Mouse (Mus musculus) MEL (cell line): Measurements from ENCODE around the gene Pla2g2e. TPM values are rescaled to one million over a fixed set of nuclear protein-coding genes. Genes with fewer than 3 reads are reported as not detected.
"Not testable (repeated sequence)": the region's sequence is repeated elsewhere in the genome, so short reads cannot be mapped to it uniquely, and the experiment has no call there.

Experiments used
- DNase-seq: peaks from one replicate; pipeline ENCODE4 v3.0.0; 2011; ENCODE audit warnings: low read depth, low spot score
- H3K27ac ChIP-seq: 2 replicates; pipeline ENCODE4 v1.5.1; 2012; ENCODE audit warnings: low read depth, mild to moderate bottlenecking, control low read depth, low read length, moderate library complexity; ENCODE audit not compliant: control insufficient read depth
- H3K27me3 ChIP-seq, 2 experiments: fragments of 150-350 bp in 1 of 2; sonication (generic) in 1 of 2; 2 replicates each; pipeline ENCODE4 v1.6.1; 2012; ENCODE audit warnings: low read length in 2 of 2, mild to moderate bottlenecking in 2 of 2, improper control_type of control experiment in 1 of 2, moderate library complexity in 1 of 2; ENCODE audit not compliant: insufficient read depth in 2 of 2, control insufficient read depth in 1 of 2
- H3K36me3 ChIP-seq, 2 experiments: 2 replicates each; pipeline ENCODE4 v1.6.1; 2012 to 2014; ENCODE audit warnings: low read length in 2 of 2, improper control_type of control experiment in 1 of 2, inconsistent platforms in 1 of 2, mild to moderate bottlenecking in 1 of 2; ENCODE audit not compliant: insufficient read depth in 2 of 2, control insufficient read depth in 1 of 2
- H3K4me1 ChIP-seq, 2 experiments: fragments of 150-350 bp in 1 of 2; sonication (generic) in 1 of 2; 2 replicates each; pipeline ENCODE4 v1.6.1; 2012; ENCODE audit warnings: low read length in 2 of 2, improper control_type of control experiment in 1 of 2, mild to moderate bottlenecking in 1 of 2; ENCODE audit not compliant: insufficient read depth in 2 of 2, control insufficient read depth in 1 of 2
- H3K4me3 ChIP-seq, 2 experiments: fragments of 150-350 bp in 1 of 2; sonication (generic) in 1 of 2; 2 replicates each; pipeline ENCODE4 v1.5.1; 2012; ENCODE audit warnings: low read depth in 2 of 2, low read length in 2 of 2, mild to moderate bottlenecking in 2 of 2, moderate library complexity in 2 of 2, control low read depth in 1 of 2, improper control_type of control experiment in 1 of 2; ENCODE audit not compliant: control insufficient read depth in 1 of 2, insufficient read depth in 1 of 2
- H3K79me2 ChIP-seq: 2 replicates; pipeline ENCODE4 v1.6.1; 2012; ENCODE audit warnings: mild to moderate bottlenecking, low read length, moderate library complexity; ENCODE audit not compliant: control insufficient read depth, poor library complexity, insufficient read depth
- H3K9ac ChIP-seq: 2 replicates; pipeline ENCODE4 v1.6.1; 2012; ENCODE audit warnings: low read depth, mild to moderate bottlenecking, control low read depth, low read length, moderate library complexity; ENCODE audit not compliant: control insufficient read depth, poor library complexity, severe bottlenecking
- H3K9me3 ChIP-seq: fragments of 150-350 bp; sonication (generic); replicated peaks from 2 replicates; pipeline ENCODE4 v1.6.1; 2012; ENCODE audit warnings: mild to moderate bottlenecking, low read length, improper control_type of control experiment, moderate library complexity; ENCODE audit not compliant: insufficient read depth
- BHLHE40 ChIP-seq: IDR thresholded peaks from 2 replicates; pipeline ENCODE4 v1.6.1; 2012; ENCODE audit warnings: low read depth, mild to moderate bottlenecking, inconsistent platforms, low read length, improper control_type of control experiment, borderline replicate concordance
- CHD2 ChIP-seq: IDR thresholded peaks from 2 replicates; pipeline ENCODE4 v1.6.1; 2011; ENCODE audit warnings: low read length, improper control_type of control experiment
- CTCF ChIP-seq, 3 experiments: IDR thresholded peaks in 2 of 3; conservative IDR thresholded peaks in 1 of 3; 2 replicates each; pipeline ENCODE4 v1.5.1; 2011 to 2012; ENCODE audit warnings: low read length in 3 of 3, low read depth in 2 of 3, mild to moderate bottlenecking in 2 of 3, improper control_type of control experiment in 1 of 3, inconsistent platforms in 1 of 3, mixed read lengths in 1 of 3, moderate library complexity in 1 of 3; ENCODE audit not compliant: control insufficient read depth in 1 of 3, insufficient read depth in 1 of 3, poor library complexity in 1 of 3, severe bottlenecking in 1 of 3
- EP300 ChIP-seq, 2 experiments: IDR thresholded peaks; 2 replicates each; pipeline ENCODE4 v1.6.1; 2011; ENCODE audit warnings: improper control_type of control experiment in 2 of 2, low read length in 2 of 2, low read depth in 1 of 2, mild to moderate bottlenecking in 1 of 2
- ETS1 ChIP-seq: IDR thresholded peaks from 2 replicates; pipeline ENCODE4 v1.6.1; 2012; ENCODE audit warnings: low read depth, mild to moderate bottlenecking, inconsistent platforms, low read length, improper control_type of control experiment, moderate library complexity
- JUND ChIP-seq: IDR thresholded peaks from 2 replicates; pipeline ENCODE4 v1.6.1; 2011; ENCODE audit warnings: low read depth, mild to moderate bottlenecking, improper control_type of control experiment, low read length
- MAFK ChIP-seq: IDR thresholded peaks from 2 replicates; pipeline ENCODE4 v1.6.1; 2011; ENCODE audit warnings: low read depth, mild to moderate bottlenecking, low read length, improper control_type of control experiment, borderline replicate concordance
- MAZ ChIP-seq: IDR thresholded peaks from 2 replicates; pipeline ENCODE4 v1.6.1; 2012; ENCODE audit warnings: low read depth, mild to moderate bottlenecking, inconsistent platforms, low read length, improper control_type of control experiment
- MEF2A ChIP-seq: IDR thresholded peaks from 2 replicates; pipeline ENCODE4 v1.6.1; 2014; ENCODE audit warnings: low read depth, mild to moderate bottlenecking, inconsistent platforms, low read length, improper control_type of control experiment; ENCODE audit not compliant: poor library complexity, insufficient replicate concordance, severe bottlenecking; ENCODE audit errors: extremely low read depth
- MYB ChIP-seq: IDR thresholded peaks from 2 replicates; pipeline ENCODE4 v1.6.1; 2011; ENCODE audit warnings: mild to moderate bottlenecking, low read depth, low read length, improper control_type of control experiment
- NELFE ChIP-seq: IDR thresholded peaks from 2 replicates; pipeline ENCODE4 v1.6.1; 2011; ENCODE audit warnings: low read depth, low read length, improper control_type of control experiment
- NRF1 ChIP-seq: IDR thresholded peaks from 2 replicates; pipeline ENCODE4 v1.6.1; 2014; ENCODE audit warnings: low read depth, mild to moderate bottlenecking, inconsistent platforms, low read length, improper control_type of control experiment, moderate library complexity; ENCODE audit not compliant: poor library complexity, insufficient read depth, severe bottlenecking
- POLR2AphosphoS2 ChIP-seq: IDR thresholded peaks from 2 replicates; pipeline ENCODE4 v1.6.1; 2011; ENCODE audit warnings: low read length, improper control_type of control experiment
- RAD21 ChIP-seq: IDR thresholded peaks from 2 replicates; pipeline ENCODE4 v1.6.1; 2011; ENCODE audit warnings: mild to moderate bottlenecking, low read depth, low read length, improper control_type of control experiment
- TAL1 ChIP-seq: IDR thresholded peaks from 2 replicates; pipeline ENCODE4 v1.6.1; 2012; ENCODE audit warnings: mild to moderate bottlenecking, inconsistent platforms, low read length, moderate library complexity, mixed read lengths
- ZC3H11A ChIP-seq: IDR thresholded peaks from 2 replicates; pipeline ENCODE4 v1.6.1; 2012; ENCODE audit warnings: low read depth, mild to moderate bottlenecking, inconsistent platforms, low read length, improper control_type of control experiment
- ZKSCAN1 ChIP-seq: IDR thresholded peaks from 2 replicates; pipeline ENCODE4 v1.6.1; 2012; ENCODE audit warnings: low read depth, mild to moderate bottlenecking, inconsistent platforms, low read length, improper control_type of control experiment, moderate library complexity
- ZMIZ1 ChIP-seq: IDR thresholded peaks from 2 replicates; pipeline ENCODE4 v1.6.1; 2012; ENCODE audit warnings: low read depth, mild to moderate bottlenecking, inconsistent platforms, low read length, improper control_type of control experiment, moderate library complexity
- ZNF384 ChIP-seq: IDR thresholded peaks from 2 replicates; pipeline ENCODE4 v1.6.1; 2012; ENCODE audit warnings: low read depth, mild to moderate bottlenecking, inconsistent platforms, low read length, improper control_type of control experiment
- polyA plus RNA-seq, 2 experiments: library from polyadenylated mRNA; stranded (reverse) in 1 of 2; unstranded in 1 of 2; fragments of >175 nt in 1 of 2; fragments of >200 nt in 1 of 2; gene quantifications; 2 replicates each; pipeline versions ENCODE4 v1.2.1 to v1.2.4; 2012; ENCODE audit warnings: low replicate concordance in 2 of 2, low read depth in 1 of 2; ENCODE audit not compliant: insufficient read length in 2 of 2, insufficient read depth in 1 of 2, missing spikeins in 1 of 2
- total RNA-seq: library from RNA; depleted of rRNA; stranded (reverse); fragments of 300-350 nt; gene quantifications from 2 replicates; pipeline ENCODE4 v1.2.3, GENCODE M21; 2012

Pla2g2e gene
- total and polyA plus RNA-seq, 3 experiments, result not detected

- H3K4me1 ChIP-seq, result no peaks in the 10 kb centered on the region
- no peaks in the 10 kb centered on the region for H3K79me2 ChIP-seq
- H3K36me3 ChIP-seq, result no peaks in the 10 kb centered on the region
- H3K9me3 ChIP-seq, result no peaks in the 10 kb centered on the region
- no peak within 1 kb of the TSS for H3K4me3 ChIP-seq
- DNase-seq, result no peak
- H3K9ac ChIP-seq, result no peak within 1 kb of the TSS
- H3K27me3 ChIP-seq, result no peaks in the 10 kb centered on the region; a peak in 1 of 4 replicates
- no peak for TF ChIP-seq CHD2
- TF ChIP-seq BHLHE40, result no peak
- no peak for TF ChIP-seq TAL1
- no peak for TF ChIP-seq MAZ
- no peak within 1 kb of the TSS for H3K27ac ChIP-seq
These were observed 3.9 kb upstream of the Pla2g2e start, which contains the start of gene Gm13030 for GRCm38 (mm10) chr4:138873864-138874263. Gene Gm13030 (minus strand): TSS chr4:138873964.

- not testable (repeated sequence) for DNase-seq, H3K4me1 ChIP-seq, H3K27ac ChIP-seq, H3K79me2 ChIP-seq, H3K36me3 ChIP-seq, H3K9me3 ChIP-seq, H3K9ac ChIP-seq, H3K4me3 ChIP-seq, H3K27me3 ChIP-seq
- 0 out of 2 replicates have a peak, but pooled peaks have one; percentile 53 for TF ChIP-seq ZKSCAN1
- TF ChIP-seq, all 39 proteins: peak for 1; not testable (repeated sequence) for 38
These were observed 2.5 kb upstream of the Pla2g2e start for GRCm38 (mm10) chr4:138875275-138875674.

GRCm38 (mm10) chr4:138875986-138876385 lies 1.8 kb upstream of the Pla2g2e start:
- no peak for DNase-seq
- no peaks in the 10 kb centered on the region for H3K79me2 ChIP-seq
- H3K4me3 ChIP-seq, result no peak overlapping the region
- H3K9ac ChIP-seq, result no peak overlapping the region
- no peaks in the 10 kb centered on the region; a peak in 1 of 4 replicates for H3K27me3 ChIP-seq
- no peaks in the 10 kb centered on the region for H3K9me3 ChIP-seq
- no peak overlapping the region for H3K27ac ChIP-seq
- TF ChIP-seq MYB (no peak), NRF1 (no peak), POLR2AphosphoS2 (no peak), EP300 (IDR thresholded peaks at IDR 0.05; ENCODE audit: low read depth in 1 of 2, low read length in 2 of 2) (no peak), MEF2A (no peak), ZNF384 (no peak), NELFE (no peak), ZMIZ1 (no peak), TAL1 (no peak), RAD21 (no peak), JUND (no peak), CTCF (IDR thresholded peaks at IDR 0.05 in 2 of 3, conservative IDR thresholded peaks at IDR 0.05 in 1 of 3; ENCODE audit: control insufficient read depth in 1 of 3, insufficient read depth in 1 of 3, low read depth in 2 of 3, low read length in 3 of 3, poor library complexity in 1 of 3, severe bottlenecking in 1 of 3) (no peak), MAFK (no peak), ETS1 (no peak), ZC3H11A (no peak)
- TF ChIP-seq, all 39 proteins: peak for 0
- H3K4me1 ChIP-seq, result no peaks in the 10 kb centered on the region
- H3K36me3 ChIP-seq, result no peaks in the 10 kb centered on the region
